Mouse (Mus musculus): Measurements from ENCODE around the gene Myo18b.

Myo18b gene

DNA sequence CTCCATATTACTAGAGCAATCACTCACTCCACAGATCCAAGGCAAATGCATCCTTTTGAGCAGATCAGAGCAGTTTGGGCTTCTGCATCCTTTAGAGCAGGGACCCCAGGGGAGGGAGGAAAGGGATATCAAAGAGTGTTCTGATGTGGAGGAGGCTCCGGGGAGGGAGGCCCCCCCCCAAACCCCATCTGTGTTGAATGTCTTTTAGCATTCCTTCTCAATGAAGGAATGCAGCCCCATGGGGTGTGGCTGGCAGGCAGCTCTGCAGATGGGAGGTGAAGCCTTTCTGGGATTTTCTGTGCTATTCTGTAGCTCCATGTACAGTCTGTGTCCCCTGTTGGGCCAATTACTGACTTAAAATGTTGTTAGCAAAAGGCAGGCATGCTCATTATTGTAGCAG lies 232.5 kb downstream of the Myo18b start:
- DNase-seq: peak; percentile 43

DNA sequence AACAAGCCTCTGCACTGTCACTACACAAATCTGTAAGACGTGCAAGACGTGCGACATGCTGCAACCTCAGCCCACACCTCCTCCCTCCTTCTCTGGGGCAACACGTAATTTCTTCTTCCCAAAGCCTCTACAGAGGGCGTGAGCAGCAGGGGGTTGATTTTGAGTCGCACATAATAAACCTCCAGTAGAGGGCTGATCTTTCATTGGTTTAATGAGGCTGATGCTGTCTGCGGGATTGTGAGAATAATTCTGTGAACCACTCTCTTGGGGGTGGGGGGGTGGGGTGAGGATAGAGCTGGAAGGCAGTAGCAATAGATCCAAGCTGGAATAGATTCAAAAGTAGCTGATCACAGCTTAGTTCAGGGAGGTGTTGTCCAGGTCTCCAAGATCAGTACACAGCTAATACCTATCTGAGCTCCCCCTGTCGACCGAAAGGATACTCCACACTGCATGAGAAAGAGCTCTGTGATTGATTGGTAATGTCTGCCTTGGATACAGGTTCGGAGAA lies 235.2 kb downstream of the Myo18b start:
- DNase-seq: peak; percentile 67

DNA sequence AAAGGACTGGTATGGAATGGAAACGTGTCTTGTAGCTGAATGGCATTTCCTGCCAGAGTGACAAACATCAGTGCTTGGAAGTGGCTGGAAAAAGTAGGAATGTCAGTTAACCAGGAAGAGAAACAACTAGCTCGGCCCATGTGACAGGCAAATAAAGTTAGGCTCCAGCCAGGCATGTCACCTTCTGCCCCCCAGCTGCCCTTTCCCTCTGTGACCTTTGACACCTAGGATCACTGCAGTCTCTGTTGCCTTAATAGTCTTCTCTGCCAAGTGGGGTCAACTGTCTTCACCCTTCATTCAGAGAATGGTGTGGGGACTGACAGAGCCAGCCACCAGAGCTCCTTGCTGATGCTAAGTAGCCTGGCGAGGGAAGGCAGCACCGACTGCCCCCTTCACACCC lies 236.9 kb downstream of the Myo18b start:
- DNase-seq: no peak

DNA sequence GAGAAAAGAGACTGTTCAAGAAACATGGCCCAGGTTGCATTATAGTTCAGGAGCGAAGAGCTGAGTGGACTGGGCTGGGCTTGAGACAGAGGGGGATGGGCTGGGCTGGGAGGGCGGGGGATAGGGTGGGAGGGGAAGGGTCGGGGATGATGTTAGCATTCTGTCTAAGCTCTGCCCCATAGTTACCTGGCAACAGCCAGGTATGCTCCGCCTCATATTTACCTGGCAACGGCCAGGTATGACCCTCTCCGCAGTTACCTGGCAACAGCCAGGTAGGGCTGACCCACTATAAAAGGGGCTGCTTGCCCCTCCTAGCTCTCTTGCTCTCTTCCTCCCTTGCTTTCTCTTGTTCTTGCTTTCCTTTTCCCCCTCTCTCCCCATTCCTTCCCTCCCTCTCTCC lies 239.4 kb downstream of the Myo18b start:
- DNase-seq: no peak

DNA sequence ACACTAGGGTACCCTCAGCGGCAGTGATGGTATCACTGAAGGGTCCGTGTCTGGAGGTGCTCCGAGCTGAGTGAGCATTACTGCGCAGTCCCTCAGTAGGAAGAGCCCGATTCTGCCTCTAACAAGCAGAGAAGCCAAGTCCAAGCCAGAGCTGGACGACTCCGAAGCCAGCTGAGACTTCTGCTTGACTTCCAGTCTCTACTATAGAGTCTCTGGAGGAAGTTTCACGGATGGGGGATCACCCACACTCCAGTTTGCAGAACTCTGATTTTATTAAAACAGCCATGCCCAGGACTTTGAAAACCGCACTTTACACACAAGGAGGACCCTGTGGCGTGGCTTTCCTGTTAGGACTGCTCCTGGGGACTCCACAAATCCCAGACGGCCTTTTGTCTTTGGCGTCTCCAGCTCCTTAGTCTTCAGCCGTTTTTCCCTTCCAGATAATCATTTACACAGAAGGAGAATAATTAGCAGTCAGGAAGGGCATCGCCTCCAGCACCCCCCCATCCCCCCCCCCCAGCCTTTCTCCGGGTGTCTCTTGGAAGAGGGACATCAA lies 240.1 kb downstream of the Myo18b start:
- DNase-seq: peak; percentile 47

DNA sequence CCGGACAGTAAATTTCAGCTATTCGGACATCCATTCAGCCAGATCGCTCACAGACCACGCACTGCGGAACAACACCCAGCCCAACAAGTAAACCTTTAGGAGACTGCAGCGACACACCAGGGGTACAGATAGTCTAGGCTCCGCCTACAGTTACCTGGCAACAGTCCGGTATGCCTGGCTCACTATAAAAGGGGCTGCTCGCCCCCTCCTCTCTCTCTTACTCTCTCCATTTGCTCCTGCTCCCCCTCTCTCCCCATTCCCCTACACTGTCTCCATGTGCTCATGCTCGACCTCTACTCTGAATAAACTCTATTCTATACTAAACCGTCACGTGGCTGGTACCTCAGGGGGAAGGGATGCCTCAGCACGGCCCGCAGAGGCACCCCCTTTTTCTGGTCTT lies 240.6 kb downstream of the Myo18b start:
- peak; percentile 34 for DNase-seq

DNA sequence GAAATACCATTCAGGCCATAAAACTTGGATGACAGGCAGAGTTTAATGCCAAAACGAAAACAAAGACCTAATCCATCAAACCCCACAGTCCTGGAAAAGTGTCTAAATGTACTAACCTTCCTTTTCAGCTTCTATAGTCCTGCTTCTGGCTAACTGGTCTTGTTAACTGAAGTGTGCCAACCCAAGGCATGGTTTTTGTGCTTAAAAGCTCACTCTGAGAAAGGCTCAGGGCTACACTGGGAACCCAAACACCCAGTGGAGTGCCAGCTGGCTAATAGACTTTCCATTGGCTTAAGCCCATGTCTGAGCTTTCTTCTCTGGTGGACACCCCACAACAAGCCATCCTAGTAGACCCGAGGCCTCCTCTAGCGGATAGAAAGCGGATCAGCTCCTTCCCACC lies 244.1 kb downstream of the Myo18b start:
- no peak for DNase-seq

DNA sequence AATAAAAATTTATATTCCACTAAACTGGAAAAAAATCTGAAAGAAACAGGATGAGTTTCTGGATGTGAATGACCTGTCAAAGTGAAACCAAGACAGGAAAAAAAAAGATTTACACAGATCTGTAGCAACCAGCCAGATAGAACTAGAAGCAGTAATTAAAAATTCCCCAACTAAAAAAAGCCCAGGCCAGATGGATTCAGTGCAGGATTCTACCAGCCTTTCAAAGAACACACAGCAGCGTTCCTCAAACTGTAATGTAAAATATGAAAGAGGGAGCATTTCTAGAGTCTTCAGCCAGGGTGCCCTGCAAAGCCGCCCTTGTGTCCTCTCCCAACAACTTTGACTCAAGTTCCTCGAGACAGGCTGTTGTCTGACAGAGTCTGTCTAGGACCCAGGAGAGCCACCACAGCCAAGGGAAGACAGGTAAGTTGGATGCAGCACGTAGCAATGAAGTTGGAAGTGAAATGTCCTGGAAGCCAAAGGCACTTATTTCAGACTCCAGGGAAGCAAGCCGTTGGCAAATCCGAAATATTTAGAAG lies 246.9 kb downstream of the Myo18b start:
- DNase-seq: no peak

DNA sequence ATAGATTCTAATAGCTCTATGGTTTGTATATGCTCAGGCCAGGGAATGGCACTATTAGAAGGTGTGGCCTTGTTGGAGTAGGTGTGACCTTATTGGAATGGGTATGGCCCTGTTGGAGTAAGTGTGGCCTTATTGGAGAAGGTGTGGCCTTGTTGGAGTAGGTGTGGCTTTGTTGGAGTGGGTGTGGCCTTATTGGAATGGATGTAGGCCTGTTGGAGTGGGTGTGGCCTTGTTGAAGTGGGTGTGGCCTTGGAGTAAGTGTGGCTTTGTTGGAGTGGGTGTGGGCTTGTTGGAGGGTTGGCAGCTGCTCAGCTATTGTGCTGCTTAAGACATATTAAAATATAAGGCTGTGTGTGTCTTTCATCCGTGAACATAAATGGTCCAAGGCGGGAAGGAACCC lies 249.3 kb downstream of the Myo18b start:
- no peak for DNase-seq

DNA sequence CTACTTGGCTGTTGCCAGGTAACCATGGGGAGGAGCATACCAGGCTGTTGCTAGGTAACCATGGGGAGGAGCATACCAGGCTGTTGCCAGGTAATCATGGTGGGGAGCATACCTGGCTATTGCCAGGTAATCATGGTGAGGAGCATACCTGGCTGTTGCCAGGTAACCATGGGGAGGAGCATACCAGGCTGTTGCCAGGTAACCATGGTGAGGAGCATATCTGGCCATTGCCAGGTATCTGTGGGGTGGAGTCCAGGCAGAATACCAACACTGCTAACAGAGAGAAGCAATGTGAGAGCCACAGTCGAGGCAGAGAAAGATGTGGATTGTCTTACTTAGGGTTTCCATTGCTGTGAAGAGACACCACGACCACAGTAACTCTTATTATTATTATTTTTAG lies 250.6 kb downstream of the Myo18b start:
- DNase-seq: no peak

DNA sequence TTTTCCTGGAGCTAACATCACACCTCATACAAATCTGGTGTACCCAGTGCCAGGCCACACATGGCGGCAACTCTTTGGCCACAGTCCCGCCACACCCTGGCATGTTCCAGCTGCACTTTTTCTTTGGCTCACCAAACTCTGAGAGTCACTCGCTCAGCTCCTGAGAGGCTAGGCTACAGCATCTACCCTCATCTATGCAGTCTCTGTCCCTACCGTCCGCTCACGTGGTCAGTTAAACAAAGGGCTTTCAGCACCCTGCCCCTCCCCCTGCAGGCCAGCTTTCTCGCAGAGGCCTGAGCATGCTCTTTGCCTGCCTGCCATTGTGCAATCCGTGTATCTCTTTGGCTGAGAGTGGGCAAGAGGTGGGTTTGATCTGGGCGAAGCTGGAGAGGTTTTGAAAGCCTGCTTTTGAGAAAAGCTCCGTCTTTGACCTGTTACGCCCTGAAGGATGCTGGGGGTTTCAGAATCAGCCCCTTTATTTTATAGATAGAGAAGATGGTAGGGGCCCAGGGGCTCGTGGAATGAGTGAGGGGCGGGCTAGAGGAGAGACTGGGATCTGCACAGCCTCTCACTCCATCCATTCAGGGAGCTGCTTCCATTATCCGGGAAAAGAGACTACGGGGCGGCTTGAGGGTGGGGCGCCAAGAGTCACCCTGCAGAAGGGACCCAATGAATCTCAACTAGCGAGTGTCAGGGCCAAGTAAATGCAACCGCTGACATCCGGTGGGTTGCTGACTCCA lies 252.5 kb downstream of the Myo18b start:
- DNase-seq: peak; percentile 87

DNA sequence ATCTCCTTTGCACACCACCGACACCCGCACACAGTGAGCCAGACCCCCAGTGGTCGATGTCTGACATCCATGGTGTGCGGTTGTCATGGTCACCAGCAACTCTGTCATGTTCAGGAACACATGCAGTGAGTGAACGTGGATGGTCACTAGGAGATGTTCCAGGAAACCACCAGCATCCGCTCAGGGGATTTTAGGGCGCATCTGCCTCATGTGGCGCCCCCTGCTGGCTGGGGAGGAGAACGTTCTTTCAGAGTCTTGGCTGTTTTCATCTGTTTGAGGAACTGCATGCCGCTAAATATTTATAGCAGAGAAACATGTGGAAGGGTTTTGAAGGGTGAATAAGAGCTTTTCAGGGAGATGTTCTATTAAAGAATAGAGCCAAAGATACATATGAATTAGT lies 253.4 kb downstream of the Myo18b start:
- DNase-seq: peak; percentile 47

DNA sequence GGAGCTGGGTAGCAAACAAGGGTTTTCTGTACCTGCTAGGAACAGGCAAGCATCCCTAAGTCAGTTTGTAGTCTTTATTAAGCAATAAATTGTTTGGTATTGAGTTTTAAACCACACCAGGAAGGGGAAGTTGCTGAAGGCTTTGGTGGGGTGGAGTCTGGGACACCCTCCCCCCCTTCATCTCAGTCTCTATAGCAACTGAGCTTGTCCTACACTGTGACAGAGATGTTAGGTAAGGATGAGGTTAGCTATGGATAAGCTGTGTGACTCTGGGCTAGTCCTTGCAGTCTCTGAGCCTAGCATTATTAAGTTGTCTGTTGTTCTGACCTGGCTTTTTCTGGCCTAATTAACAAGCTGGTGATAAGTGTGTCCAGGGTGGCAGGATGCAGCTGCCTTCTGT lies 254.4 kb downstream of the Myo18b start:
- no peak for DNase-seq

DNA sequence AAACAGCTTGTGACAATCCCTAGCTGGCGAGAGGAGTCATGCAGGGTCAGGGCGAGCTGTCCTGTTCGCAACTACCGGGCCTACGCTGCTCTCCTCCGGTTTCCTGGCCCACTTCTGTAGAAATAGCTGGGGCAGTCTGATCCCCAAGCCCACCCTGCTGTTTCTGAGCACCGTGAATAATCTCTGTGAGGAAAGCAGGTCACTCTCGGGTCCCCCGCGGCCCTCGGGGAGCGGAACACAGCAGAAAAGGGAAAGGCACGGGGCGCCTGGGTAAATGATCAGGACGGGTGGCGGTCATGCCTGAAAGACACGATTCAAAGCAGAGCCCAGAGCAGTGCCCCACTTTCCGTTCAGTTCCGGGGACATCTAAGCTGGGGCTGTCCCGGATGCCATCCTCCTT lies 255.0 kb downstream of the Myo18b start:
- DNase-seq: no peak

DNA sequence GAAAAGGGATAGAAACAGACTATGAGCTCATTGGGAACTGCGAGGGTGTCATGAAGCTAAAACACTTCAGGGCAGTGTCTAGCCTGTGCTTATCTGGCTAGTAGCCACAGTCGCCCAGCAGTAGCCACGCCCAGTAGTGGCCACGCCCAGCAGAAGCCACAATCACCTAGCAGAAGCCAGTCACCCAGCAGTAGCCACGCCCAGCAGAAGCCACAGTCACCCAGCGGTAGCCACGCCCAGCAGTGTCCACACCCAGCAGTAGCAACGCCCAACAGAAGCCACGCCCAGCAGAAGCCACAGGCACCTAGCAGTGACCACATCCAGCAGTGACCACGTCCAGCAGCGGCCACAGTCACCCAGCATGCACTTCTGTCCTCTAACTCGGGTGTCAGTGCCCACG lies 255.5 kb downstream of the Myo18b start:
- peak; percentile 74 for DNase-seq

Data from embryo, embryonic 11 days (tissue).